Mouse (Mus musculus): ENCODE measurements around the gene Bmpr1b.

Gene Bmpr1b

GRCm38 (mm10) chr3:141810944-141811343 lies 358.3 kb downstream of the Bmpr1b start:
- DNase-seq = no peak

DNA sequence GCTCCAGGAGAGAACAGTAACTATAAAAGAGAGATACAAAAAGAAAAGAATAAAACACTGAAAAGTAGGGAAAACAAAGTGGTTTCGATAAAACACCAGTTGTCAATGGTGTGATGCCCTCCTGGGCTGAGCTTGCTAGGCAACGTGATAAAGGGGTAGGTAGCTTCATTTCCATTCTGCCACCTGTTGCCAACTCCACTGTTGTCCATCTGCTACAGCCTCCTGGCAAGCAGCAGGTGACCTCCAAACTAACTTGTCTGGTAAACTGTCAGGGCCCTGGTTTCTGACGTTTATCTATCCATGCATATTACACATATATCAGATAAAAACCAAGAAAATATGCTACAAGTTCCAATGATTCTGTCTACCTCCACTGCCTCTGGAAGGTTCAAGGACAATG lies 359.6 kb downstream of the Bmpr1b start:
- no peak for DNase-seq

- no peak for DNase-seq
Measured at GRCm38 (mm10) chr3:141804133-141804532, 365.1 kb downstream of the Bmpr1b start.

DNA sequence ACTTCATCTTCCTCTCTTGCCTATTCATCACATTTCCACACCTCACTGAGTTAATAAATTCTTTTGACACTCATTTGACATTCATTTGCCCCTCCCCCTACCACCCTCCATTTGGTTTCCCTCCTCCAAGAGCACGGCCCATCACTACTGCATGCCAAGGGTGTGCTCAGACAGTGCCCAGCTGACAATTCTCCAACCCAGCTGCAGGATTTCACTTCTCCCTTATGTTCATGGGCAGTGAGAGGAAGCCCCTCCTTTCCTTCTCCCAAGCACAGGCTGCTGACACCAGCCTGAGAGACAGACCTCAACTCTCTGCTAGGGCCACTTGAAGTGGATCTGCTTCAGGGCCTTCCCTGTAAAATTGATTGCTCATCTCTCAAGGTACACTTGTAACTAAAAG lies 371.4 kb downstream of the Bmpr1b start:
- DNase-seq = no peak

DNA sequence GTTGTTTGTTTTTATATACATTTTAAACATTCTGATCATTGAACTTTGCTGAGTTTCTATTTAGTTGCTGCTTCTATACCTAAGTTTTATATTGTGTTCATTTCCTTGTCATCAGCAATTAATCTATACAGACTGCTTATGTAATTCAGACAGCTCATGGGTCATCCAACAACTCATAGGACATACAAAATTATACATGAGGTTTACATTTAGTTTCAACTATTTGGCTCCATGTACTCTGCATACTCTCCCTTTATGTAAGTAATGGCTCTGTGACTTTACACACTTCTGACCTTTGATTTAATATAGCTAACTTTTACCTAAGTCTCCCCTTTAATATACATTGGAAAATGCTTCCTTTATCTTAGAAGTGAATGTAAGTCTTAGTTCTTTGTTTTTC lies 371.9 kb downstream of the Bmpr1b start:
- DNase-seq = no peak

GRCm38 (mm10) chr3:141794371-141794770 lies 374.9 kb downstream of the Bmpr1b start:
- no peak for DNase-seq

DNA sequence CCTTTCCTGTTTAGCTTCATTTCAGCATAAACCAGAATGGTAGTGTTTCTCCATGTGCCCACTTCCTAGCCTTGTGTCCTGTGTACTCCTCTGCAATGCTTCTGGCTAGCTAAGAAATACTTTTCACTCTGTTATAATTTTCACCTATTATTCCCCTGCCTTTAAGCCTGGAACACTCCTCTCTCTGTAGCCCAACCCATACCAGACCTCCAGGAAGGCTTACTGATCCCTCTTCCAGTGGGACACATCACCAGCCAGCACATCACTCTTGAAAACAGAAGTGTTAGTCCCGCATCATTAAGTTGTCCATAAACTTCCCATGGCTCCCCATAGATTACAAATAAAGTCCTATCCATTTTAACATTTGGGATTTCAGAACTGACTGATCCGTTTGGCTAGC lies 375.5 kb downstream of the Bmpr1b start:
- DNase-seq = no peak

DNA sequence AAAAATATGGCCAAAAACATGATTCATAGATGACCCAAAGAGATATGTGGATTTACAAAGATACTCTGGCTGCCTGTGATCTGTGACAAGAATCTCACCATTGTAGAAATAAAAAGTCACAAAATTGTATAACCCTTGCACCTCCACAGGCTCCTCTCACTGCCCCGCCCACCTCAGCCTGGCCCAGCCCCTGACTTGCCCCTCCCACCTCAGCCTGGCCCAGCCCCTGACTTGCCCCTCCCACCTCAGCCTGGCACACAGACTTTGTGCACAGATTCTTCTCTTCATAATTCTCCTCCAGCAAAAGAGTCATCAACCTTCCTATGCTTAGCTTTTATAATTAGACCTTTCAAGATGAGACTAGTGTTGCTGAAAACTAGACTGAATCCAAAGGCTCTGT lies 377.1 kb downstream of the Bmpr1b start:
- peak; percentile 28 to 44 for DNase-seq

DNA sequence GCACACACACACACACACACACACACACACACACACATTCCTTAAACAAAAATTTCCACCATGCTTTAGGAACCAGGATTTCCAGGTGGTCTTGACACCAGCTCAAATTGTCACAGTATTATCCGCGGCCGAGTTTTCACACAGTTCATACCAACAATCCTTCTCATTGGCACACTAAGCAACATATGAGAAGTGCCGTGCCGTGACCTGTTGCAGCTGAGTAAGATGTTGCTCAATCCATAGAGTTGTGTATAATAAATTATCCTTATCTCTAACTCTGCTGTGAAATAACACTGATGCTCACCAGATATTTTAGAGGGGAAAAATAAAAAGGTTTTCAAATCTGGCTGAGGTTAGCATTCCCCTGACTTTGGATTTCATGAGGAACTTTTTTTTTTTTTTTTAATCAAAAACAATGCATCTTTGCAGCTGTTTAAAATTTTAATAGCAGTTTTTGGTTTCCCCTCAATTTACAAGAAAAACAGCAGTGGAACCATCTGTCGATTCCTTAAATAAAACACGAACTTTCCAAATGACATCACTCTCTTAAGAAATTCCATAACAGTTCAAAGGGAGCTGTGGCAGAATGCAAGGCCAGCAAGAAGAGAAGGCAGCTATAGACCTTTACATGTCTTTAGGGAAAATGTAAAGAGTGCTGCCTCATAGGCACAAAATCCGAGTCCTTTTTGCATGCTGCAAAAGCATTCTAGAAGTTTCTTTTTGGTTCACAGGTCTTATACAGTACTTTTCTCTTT lies 378.0 kb downstream of the Bmpr1b start:
- DNase-seq = no peak
